Mouse (Mus musculus) C2C12 (cell line): Measurements from ENCODE around the gene Tcf3. TPM values are rescaled to one million over a fixed set of nuclear protein-coding genes. Genes with fewer than 3 reads are reported as not detected.

Source experiments
- H3K27me3 ChIP-seq: one replicate; pipeline ENCODE4 v1.6.1; 2011; ENCODE audit not compliant: control insufficient read depth, insufficient read depth, insufficient read length
- H3K36me3 ChIP-seq: one replicate; pipeline ENCODE4 v1.6.1; 2011; ENCODE audit not compliant: control insufficient read depth, insufficient read depth
- H3K4me3 ChIP-seq: one replicate; pipeline ENCODE4 v1.5.1; 2011; ENCODE audit warnings: mild to moderate bottlenecking, control low read depth; ENCODE audit not compliant: poor library complexity, insufficient read depth, severe bottlenecking
- H3K79me2 ChIP-seq: one replicate; pipeline ENCODE4 v1.6.1; 2011; ENCODE audit not compliant: control insufficient read depth, insufficient read depth
- H3K79me3 ChIP-seq: one replicate; pipeline ENCODE4 v1.6.1; 2011; ENCODE audit warnings: low read depth, control low read depth
- H3ac ChIP-seq: one replicate; pipeline ENCODE3; 2011; ENCODE audit warnings: low read depth; ENCODE audit not compliant: control insufficient read depth, insufficient read length
- CEBPB ChIP-seq: IDR thresholded peaks from one replicate; pipeline ENCODE4 v1.6.1; 2011; ENCODE audit warnings: low read depth, mild to moderate bottlenecking, control low read depth, moderate library complexity
- CTCF ChIP-seq: IDR thresholded peaks from one replicate; pipeline ENCODE4 v1.5.1; 2011; ENCODE audit not compliant: control insufficient read depth, insufficient read depth, insufficient read length
- FOSL1 ChIP-seq: IDR thresholded peaks from one replicate; pipeline ENCODE4 v1.8.0; 2011; ENCODE audit warnings: mild to moderate bottlenecking, low read length; ENCODE audit not compliant: poor library complexity, insufficient read depth, severe bottlenecking
- MAX ChIP-seq: IDR thresholded peaks from one replicate; pipeline ENCODE4 v1.6.1; 2011; ENCODE audit warnings: mild to moderate bottlenecking, control low read depth
- MYOD1 ChIP-seq: IDR thresholded peaks from one replicate; pipeline ENCODE4 v1.6.1; 2011; ENCODE audit warnings: low read depth; ENCODE audit not compliant: control insufficient read depth, insufficient read length
- MYOG ChIP-seq: IDR thresholded peaks from one replicate; pipeline ENCODE4 v1.6.1; 2011; ENCODE audit not compliant: control insufficient read depth, insufficient read length; ENCODE audit errors: extremely low read depth
- USF1 ChIP-seq: IDR thresholded peaks from one replicate; pipeline ENCODE4 v1.6.1; 2011; ENCODE audit warnings: low read depth, mild to moderate bottlenecking, control low read depth, moderate library complexity
- polyA plus RNA-seq: library from polyadenylated mRNA; unstranded; fragments of >200 nt; fragmentation: generic; extraction: Trizol; gene quantifications from one replicate; pipeline ENCODE4 v1.2.1, GENCODE M21; 2012; ENCODE audit warnings: missing spikeins

The Tcf3 gene
- polyA plus RNA-seq, 1 experiment = 111 TPM

DNA sequence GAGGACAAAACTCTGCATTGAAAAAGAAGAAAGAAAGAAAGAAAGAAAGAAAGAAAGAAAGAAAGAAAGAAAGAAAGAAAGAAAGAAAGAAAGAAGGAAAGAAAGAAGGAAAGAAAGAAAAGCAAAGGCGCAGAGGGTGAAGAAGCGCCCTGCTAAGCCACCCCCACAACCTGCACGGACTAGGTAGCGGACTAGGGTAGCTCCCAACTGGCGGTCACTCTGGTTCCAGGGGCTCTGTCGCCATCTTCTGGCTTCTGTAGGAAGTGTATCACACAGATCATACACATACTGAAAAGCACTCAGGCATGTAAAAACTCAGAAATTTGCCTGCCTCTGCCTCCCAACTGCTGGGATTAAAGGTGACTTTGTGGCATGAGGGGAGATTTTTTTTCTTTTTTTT, 59.4 kb downstream of the Tcf3 start:
- H3K79me3 ChIP-seq = no peaks in the 10 kb centered on the region
- H3K79me2 ChIP-seq = no peaks in the 10 kb centered on the region
- H3ac ChIP-seq = no peak overlapping the region
- H3K36me3 ChIP-seq = no peaks in the 10 kb centered on the region
- H3K4me3 ChIP-seq = no peak overlapping the region
- TF ChIP-seq CTCF (peak; percentile 40), MYOG (no peak), MAX (no peak)
- no peaks in the 10 kb centered on the region for H3K27me3 ChIP-seq

- no peak overlapping the region for H3ac ChIP-seq
- no peak overlapping the region for H3K4me3 ChIP-seq
- H3K79me3 ChIP-seq = no peaks in the 10 kb centered on the region
- H3K36me3 ChIP-seq = no peaks in the 10 kb centered on the region
- no peak for TF ChIP-seq MYOG
- TF ChIP-seq CEBPB = no peak
- no peak for TF ChIP-seq MAX
- TF ChIP-seq MYOD1 = no peak
- no peak for TF ChIP-seq FOSL1
- no peak for TF ChIP-seq USF1
- TF ChIP-seq CTCF = no peak
- no peaks in the 10 kb centered on the region for H3K27me3 ChIP-seq
- H3K79me2 ChIP-seq = no peaks in the 10 kb centered on the region
Observed at GRCm38 (mm10) chr10:80372706-80373105, 60.7 kb downstream of the Tcf3 start.

DNA sequence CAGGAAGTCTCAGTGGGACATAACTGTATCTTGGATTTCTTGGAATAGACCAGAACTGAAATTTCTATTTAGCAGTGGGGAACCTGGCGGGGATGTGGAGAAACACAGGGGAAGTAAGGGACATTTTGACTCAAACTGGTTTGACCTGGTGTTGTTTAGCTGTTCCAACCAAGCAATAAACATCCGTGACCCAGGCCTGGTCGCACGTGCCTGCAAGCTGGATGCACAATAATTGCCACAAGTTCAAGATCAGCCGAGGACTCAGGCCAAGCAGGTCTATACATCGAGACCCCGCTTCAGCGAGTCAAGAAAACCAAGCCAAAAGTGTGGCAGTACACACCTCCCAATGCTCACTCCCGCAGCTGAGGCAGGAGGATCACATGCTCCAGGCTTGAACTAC, 61.5 kb downstream of the Tcf3 start:
- H3K4me3 ChIP-seq = no peak overlapping the region

DNA sequence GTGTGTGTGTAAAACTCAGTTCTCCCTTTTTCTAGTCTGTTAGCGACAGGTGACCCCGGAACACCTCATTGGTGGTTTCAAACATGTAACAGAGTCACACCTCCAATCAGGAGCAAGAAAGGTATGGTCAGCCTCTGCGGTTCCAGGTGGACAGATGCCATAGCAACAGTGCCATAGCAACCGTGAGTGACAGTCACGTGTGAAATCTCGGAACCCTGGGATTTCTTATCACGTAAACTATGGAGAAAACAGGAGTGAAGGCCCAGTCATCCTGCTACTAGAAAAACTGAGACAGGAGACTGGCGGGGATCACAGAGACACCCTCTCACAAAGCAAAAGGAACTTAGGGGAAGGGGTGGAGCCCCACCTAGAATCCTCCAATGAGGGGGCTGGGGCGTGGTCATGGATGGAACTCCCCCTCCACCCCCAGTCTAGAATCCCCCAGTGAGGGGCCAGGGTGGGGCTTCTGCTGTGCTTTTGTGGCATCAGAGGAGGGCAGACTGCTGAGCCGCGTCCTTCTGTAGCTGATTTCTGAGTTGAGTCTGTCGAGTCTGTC, 62.0 kb downstream of the Tcf3 start:
- Histone ChIP-seq H3K4me3 (no peak overlapping the region), H3K79me2 (no peaks in the 10 kb centered on the region), H3K27me3 (no peaks in the 10 kb centered on the region), H3ac (no peak overlapping the region), H3K36me3 (no peaks in the 10 kb centered on the region), H3K79me3 (no peaks in the 10 kb centered on the region)
- no peak for TF ChIP-seq MAX
- no peak for TF ChIP-seq MYOD1
- no peak for TF ChIP-seq FOSL1
- no peak for TF ChIP-seq USF1
- no peak for TF ChIP-seq MYOG
- no peak for TF ChIP-seq CTCF
- no peak for TF ChIP-seq CEBPB

More for the DNA sequence above, 61.5 kb downstream of the Tcf3 start:
- H3K79me2 ChIP-seq = no peaks in the 10 kb centered on the region
- no peaks in the 10 kb centered on the region for H3K36me3 ChIP-seq
- H3ac ChIP-seq = no peak overlapping the region
- no peaks in the 10 kb centered on the region for H3K79me3 ChIP-seq
- no peak for TF ChIP-seq CTCF
- TF ChIP-seq MYOD1 = no peak
- TF ChIP-seq MYOG = no peak
- TF ChIP-seq CEBPB = no peak
- no peak for TF ChIP-seq FOSL1
- no peak for TF ChIP-seq MAX
- no peak for TF ChIP-seq USF1
- no peaks in the 10 kb centered on the region for H3K27me3 ChIP-seq

- no peak overlapping the region for H3K4me3 ChIP-seq
- H3K79me3 ChIP-seq = no peaks in the 10 kb centered on the region
- no peak overlapping the region for H3ac ChIP-seq
- TF ChIP-seq MYOG (no peak), CEBPB (no peak), MAX (no peak), CTCF (no peak)
- H3K36me3 ChIP-seq = no peaks in the 10 kb centered on the region
- no peaks in the 10 kb centered on the region for H3K27me3 ChIP-seq
- no peaks in the 10 kb centered on the region for H3K79me2 ChIP-seq
Observed at GRCm38 (mm10) chr10:80369995-80370747, 63.3 kb downstream of the Tcf3 start.

- Histone ChIP-seq H3K36me3 (no peaks in the 10 kb centered on the region), H3ac (no peak overlapping the region), H3K4me3 (no peak overlapping the region), H3K79me3 (no peaks in the 10 kb centered on the region), H3K27me3 (peaks cover 3% of the 10 kb centered on the region), H3K79me2 (no peaks in the 10 kb centered on the region)
- TF ChIP-seq USF1 (no peak), MYOD1 (peak; percentile 7), MYOG (no peak)
Observed at GRCm38 (mm10) chr10:80368392-80368791, 65.1 kb downstream of the Tcf3 start.
